Mouse (Mus musculus) skeletal muscle tissue, adult 2 months (tissue): ENCODE data around the gene Myrip.
"Not testable (repeated sequence)": the region's sequence is repeated elsewhere in the genome, so short reads cannot be mapped to it uniquely, and the experiment has no call there.

ENCODE experiments used
- DNase-seq: peaks from one replicate; pipeline ENCODE4 v3.0.0-alpha.2; 2012; ENCODE audit warnings: low read depth, low spot score

The Myrip gene

DNA sequence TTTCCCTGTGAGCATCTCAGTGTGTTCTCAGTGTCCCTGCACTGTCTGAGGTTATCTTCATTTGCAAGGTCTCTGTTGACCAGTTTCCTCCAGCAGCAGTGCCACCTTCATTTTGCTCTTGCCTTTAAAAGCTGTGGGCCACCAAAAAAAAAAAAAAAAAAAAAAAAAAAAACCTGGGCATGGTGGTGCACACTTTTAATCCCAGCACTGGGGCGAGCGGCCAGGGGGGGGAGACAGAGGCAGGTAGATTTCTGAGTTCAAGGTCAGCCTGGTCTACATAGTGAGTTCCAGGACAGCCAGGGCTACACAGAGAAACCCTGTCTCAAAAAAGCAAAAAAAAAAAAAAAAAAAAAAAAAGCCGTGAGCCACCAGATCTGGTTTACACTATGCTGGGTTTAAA, 29.7 kb downstream of the Myrip start:
- not testable (repeated sequence) for DNase-seq

DNA sequence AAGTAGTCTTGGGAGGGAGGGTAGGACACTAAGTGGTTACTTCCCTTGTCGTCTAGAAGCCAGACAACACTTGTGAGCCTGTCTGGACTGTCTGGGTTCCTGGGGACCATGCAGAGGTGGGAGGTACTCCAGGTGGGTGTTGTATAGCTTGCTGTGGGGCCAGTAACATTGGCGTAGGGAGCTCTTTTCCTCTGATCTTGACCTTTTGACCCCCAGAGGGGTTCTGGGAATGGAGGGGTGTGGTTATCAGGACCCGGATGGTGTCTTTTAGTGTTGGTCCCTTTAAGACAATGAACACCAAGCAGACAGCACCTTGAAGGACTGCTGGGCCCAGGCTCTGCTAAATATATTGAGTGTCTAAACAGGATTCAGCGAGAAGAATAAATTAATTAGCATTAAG, 36.9 kb downstream of the Myrip start:
- DNase-seq, result no peak

GRCm38 (mm10) chr9:120339975-120340695, 38.8 kb downstream of the Myrip start:
- DNase-seq, result no peak

GRCm38 (mm10) chr9:120343123-120343790, 41.9 kb downstream of the Myrip start:
- no peak for DNase-seq

GRCm38 (mm10) chr9:120345651-120346151, 44.4 kb downstream of the Myrip start:
- peak; percentile 53 for DNase-seq

- DNase-seq, result peak; percentile 38
These were observed 47.8 kb downstream of the Myrip start for GRCm38 (mm10) chr9:120349145-120349544.

GRCm38 (mm10) chr9:120350346-120350745, 49.0 kb downstream of the Myrip start:
- DNase-seq, result peak; percentile 29

GRCm38 (mm10) chr9:120351061-120351460, 49.7 kb downstream of the Myrip start:
- no peak for DNase-seq

- DNase-seq, result no peak
These were observed 50.2 kb downstream of the Myrip start for GRCm38 (mm10) chr9:120351474-120351873.

GRCm38 (mm10) chr9:120353036-120353435, 51.7 kb downstream of the Myrip start:
- DNase-seq, result no peak

DNA sequence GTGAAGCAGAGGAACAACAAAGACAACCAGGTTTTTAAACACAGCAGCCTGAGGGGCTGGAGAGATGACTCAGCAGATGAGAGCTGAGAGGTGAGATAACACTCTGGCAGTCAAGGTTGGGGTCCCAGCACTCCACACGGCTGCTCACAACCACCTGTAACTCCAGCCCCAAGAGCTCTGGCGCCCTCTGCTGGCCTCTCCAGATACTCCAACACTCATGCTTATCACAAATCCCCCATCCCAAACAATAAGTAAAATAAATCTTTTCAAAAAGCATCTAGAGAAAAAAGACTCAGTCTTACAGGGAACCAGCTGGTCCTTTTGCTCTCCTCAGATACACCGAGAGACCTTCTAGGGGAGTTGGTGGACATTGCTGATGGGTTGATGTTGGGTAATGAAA, 52.7 kb downstream of the Myrip start:
- DNase-seq, result no peak

DNA sequence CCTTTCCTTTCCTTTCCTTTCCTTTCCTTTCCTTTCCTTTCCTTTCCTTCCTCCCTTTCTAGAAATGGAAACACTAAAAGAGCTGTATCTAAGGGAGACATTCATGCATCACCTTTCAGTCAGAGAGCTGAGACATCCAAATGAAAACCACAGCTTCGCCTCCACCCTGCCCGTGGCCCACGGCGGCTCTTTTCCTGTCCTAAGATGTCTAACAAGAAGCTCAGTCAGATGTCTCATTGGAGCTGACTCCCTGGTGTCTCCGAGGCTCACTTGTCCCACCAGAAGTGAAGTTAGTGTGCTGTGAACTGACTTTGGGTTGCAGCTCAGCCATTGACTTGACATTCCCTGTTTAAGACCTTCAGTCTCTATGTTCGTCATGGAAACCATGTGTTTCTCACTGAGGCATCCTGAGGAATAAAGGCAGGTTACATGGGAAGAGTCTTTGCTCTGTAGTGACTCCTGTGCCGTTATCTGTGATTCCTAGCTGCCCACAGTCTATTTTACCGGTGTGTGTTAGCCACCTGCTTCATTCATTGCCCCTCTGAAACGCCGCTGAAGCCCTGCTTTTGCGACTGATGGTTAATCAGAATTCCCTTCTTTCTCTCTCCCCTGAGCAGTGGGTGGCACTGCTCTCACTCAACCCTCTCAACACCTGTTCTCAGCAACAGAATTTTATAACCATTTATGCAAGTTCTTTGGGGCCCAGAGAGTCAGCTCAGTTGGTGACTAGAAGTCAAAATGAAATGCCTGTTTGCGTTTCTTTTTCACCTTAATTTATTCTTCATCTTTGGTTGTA, 53.4 kb downstream of the Myrip start:
- DNase-seq, result no peak

DNA sequence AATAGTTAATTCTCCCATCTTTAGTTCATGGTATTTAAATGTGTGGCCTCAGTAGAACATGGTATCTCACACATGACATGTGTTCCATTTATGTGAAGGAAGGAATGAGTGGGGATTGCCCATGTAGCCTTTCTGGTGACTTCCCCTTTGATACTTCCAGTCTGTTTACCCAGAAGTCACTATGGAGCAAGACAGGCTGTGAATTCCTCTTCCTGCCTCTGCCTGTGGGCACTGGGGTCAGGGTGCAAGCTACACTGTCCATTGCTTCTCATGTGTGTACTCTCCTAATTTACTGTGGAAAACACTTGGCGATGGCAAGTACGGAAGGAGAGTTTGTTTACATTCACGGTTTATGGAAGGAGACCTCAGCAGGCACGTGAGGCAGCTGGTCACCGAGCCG, 55.2 kb downstream of the Myrip start:
- DNase-seq, result no peak

- no peak for DNase-seq
These were observed 56.7 kb downstream of the Myrip start for GRCm38 (mm10) chr9:120358060-120358459.

- peak; percentile 42 for DNase-seq
These were observed 59.3 kb downstream of the Myrip start for GRCm38 (mm10) chr9:120360397-120361177.

DNA sequence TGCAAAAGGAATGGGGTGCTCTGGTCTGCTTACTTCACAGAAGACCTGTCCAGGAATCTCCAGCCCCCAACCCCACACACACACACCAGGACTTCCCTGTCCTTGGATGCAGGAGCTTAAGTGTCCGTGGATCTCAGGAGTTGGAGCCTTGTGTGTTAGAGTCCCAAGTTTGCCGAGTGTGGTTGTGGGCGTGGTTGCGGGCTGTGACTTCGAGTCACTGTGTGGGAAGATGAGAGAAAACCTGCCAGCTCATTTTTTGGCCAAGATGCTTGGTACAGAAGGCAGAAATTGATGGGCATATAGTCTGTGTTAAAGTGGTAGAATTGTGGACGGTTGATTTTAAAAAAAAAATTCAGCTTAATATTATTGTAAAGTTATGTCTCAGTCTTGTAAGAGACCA, 60.3 kb downstream of the Myrip start:
- DNase-seq, result no peak

GRCm38 (mm10) chr9:120362684-120363083, 61.4 kb downstream of the Myrip start:
- DNase-seq, result no peak

GRCm38 (mm10) chr9:120364653-120365283, 63.5 kb downstream of the Myrip start:
- DNase-seq, result no peak

DNA sequence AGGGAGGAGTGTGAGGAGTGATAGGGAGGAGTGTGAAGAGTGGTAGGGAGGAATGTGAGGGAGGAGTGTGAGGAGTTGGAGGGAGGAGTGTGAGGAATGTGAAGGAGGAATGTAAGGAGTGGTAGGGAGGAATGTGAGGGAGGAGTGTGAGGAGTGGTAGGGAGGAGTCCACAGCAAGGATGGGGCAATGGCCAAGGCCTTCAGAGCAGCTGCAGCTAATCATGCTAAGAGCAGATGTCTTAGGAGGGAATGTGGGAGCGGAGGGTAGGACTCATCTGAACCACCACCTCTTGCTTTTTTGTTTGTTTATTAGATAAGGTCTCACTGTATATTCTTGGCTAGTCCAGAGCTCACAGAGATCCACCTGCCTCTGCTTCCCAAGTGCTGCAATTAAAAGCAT, 66.2 kb downstream of the Myrip start:
- no peak for DNase-seq

DNA sequence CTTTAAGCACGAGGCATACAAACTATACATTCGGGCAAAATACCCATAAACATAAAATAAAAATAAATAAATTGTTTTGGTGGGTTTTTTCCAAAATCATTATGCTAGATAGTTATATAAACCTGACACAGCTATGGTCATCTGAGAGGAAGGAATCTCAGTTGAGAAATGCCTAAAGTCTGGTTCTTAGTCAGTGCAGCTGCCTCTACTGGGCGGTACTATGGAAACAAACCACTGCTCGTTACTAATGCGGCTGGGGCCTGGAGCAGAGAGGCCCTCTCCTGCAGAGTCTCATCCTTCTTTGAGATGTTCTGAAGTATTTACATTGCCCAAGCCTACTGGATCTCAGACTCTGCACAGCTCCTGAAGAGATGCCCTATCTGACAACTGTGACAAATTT, 70.3 kb downstream of the Myrip start:
- no peak for DNase-seq

DNA sequence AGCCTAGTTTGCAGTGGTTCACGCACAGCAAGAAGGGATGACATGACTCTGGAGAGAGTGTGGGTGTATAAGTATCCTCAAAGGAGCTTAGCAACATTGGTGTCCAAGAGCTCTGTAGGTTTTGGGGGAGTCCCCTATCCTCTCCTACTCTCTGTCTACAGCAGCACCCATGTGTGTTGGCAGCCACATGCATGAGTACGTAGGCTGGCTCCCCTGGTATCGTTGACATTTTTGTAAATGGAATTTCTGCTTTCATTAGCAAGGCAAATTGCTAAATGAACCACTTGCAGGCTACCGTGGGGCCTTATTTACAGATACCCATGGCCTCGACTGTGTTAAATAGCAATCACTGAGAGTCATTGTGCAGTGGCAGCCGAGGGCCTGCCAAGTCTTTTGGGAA, 71.0 kb downstream of the Myrip start:
- no peak for DNase-seq
